Mouse (Mus musculus) hindbrain, embryonic 12.5 days (tissue): Measurements from ENCODE around the gene Arhgef7. TPM values are rescaled to one million over a fixed set of nuclear protein-coding genes. Genes with fewer than 3 reads are reported as not detected.
A peak's percentile ranks its signal among the peaks of the same experiment; 100 is the strongest.

Source experiments
- ATAC-seq: fragments of 200-750 bp; cut with Nextera tagmentation; 2 replicates; pipeline ENCODE4 v1.8.0; 2017; ENCODE audit warnings: moderate TSS enrichment; ENCODE audit not compliant: low FRiP score
- H3K27ac ChIP-seq: fragments of 300-500 bp; sonication (generic); 2 replicates; pipeline ENCODE4 v1.5.1; 2016; ENCODE audit warnings: mild to moderate bottlenecking
- H3K27me3 ChIP-seq: fragments of 300-500 bp; sonication (generic); 2 replicates; pipeline ENCODE4 v1.6.1; 2016; ENCODE audit warnings: mild to moderate bottlenecking
- H3K36me3 ChIP-seq: fragments of 300-500 bp; sonication (generic); 2 replicates; pipeline ENCODE4 v1.6.1; 2016; ENCODE audit warnings: mild to moderate bottlenecking
- H3K4me1 ChIP-seq: fragments of 300-500 bp; sonication (generic); 2 replicates; pipeline ENCODE4 v1.6.1; 2016
- H3K4me2 ChIP-seq: fragments of 300-500 bp; sonication (generic); replicated peaks from 2 replicates; pipeline ENCODE4 v1.6.1; 2016; ENCODE audit warnings: mild to moderate bottlenecking
- H3K4me3 ChIP-seq: fragments of 300-500 bp; sonication (generic); 2 replicates; pipeline ENCODE4 v1.5.1; 2016; ENCODE audit warnings: mild to moderate bottlenecking
- H3K9ac ChIP-seq: fragments of 300-500 bp; sonication (generic); 2 replicates; pipeline ENCODE4 v1.6.1; 2016; ENCODE audit warnings: mild to moderate bottlenecking, moderate library complexity
- H3K9me3 ChIP-seq: fragments of 300-500 bp; sonication (generic); replicated peaks from 2 replicates; pipeline ENCODE4 v1.6.1; 2016; ENCODE audit warnings: mild to moderate bottlenecking
- WGBS: fragments of 180-500 bp; shearing (Covaris S2); methylation state at CpG from one replicate; pipeline ENCODE4 v1.1.7; 2016; 5-methylcytosine and 5-hydroxymethylcytosine counted together
- polyA plus RNA-seq: library from polyadenylated mRNA; unstranded; fragments of >200 nt; fragmentation: Nextera tagmentation; extraction: Ambion mirVana; gene quantifications from 2 replicates; pipeline ENCODE4 v1.2.1, GENCODE M21; 2016

The Arhgef7 gene
- polyA plus RNA-seq: 73.9 and 85.1 TPM in 2 replicates

DNA sequence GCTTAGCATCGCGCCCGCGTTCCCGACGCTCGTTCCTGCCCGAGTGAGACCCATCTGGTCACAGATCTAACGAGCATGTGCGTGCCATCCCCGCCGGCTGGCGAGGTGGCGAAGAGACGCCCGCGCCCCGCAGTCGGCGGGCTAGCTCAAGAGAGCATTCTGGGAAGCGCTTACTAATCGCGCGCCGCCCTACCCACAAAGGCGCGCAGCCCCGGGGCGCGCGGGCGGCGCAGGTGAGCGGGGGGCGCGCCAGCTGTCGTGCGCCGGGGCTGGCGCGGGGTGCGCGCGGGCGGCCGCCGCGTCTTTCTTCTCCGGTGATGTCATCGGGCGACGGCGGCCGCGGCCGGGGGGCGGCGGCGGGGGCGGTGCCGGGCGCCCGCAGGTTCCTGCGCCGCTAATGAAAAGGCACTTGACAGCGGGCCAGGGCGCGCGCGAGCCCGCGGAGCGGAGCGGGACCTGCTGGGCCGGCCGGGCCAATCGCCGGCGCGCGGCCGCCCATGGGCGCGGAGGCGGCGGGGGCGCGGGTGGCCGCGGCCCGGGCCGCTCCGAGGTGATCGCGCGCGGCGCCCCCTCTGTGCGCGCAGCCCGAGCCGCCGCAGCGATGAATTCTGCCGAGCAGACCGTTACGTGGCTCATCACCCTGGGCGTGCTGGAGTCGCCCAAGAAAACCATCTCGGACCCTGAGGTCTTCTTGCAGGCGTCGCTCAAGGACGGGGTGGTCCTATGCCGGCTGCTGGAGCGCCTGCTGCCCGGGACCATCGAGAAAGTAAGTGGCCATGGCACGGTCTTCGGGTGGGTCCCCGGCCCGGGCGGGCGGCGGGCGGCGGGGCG lies at the start of gene Arhgef7:
Gene Arhgef7 (plus strand): TSS at position 71 of the 831 bp plus-strand sequence.
- Histone ChIP-seq H3K27ac (peak within 1 kb of the TSS; percentile 99), H3K9ac (peak within 1 kb of the TSS; percentile 91), H3K4me1 (peaks cover 22% of the 10 kb centered on the region), H3K4me3 (peak within 1 kb of the TSS; percentile 72), H3K27me3 (peaks cover 15% of the 10 kb centered on the region), H3K9me3 (no peaks in the 10 kb centered on the region), H3K4me2 (peak within 1 kb of the TSS; percentile 77), H3K36me3 (peaks cover 5% of the 10 kb centered on the region; the same call in 1 of the 2 replicates)
- under 1% methylated on average over 96 of the region's 127 CpGs for WGBS
- ATAC-seq: peak; percentile 90

- H3K9me3 ChIP-seq: no peaks in the 10 kb centered on the region
- no peaks in the 10 kb centered on the region for H3K27me3 ChIP-seq
- no peak overlapping the region for H3K27ac ChIP-seq
- no peak overlapping the region for H3K9ac ChIP-seq
- 86% methylated on average over 7 of the region's 7 CpGs for WGBS
- no peak overlapping the region for H3K4me3 ChIP-seq
- H3K36me3 ChIP-seq: no peaks in the 10 kb centered on the region
- no peak overlapping the region for H3K4me2 ChIP-seq
- H3K4me1 ChIP-seq: no peaks in the 10 kb centered on the region
- no peak for ATAC-seq
Observed at GRCm38 (mm10) chr8:11684558-11684957, 43.0 kb upstream of the Arhgef7 start.

DNA sequence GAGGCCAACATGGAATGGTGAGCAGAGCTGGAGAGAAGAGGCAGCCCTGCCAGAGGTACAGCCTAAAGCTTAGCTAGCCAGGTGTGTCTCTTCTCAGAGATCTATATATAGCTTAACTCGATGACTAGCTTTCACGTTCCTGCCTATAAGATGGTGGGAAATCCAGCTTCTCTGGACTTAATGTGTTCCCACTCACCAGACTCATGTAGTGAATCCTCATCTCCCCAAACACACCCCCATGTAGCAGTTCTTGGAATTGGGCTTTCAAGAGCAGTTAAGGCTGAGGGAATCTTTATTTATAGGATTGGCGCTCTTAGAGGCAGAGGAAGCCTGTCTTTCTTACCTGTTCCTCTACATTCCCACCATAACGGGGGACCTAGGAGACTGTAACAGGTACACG lies 40.3 kb upstream of the Arhgef7 start:
- Histone ChIP-seq H3K4me1 (no peaks in the 10 kb centered on the region), H3K9me3 (no peaks in the 10 kb centered on the region), H3K27me3 (no peaks in the 10 kb centered on the region), H3K4me2 (no peak overlapping the region), H3K27ac (no peak overlapping the region), H3K9ac (no peak overlapping the region), H3K4me3 (no peak overlapping the region), H3K36me3 (no peaks in the 10 kb centered on the region)
- 91% methylated on average over 5 of the region's 5 CpGs for WGBS
- ATAC-seq: no peak

- 60% methylated on average over 7 of the region's 7 CpGs for WGBS
- Histone ChIP-seq H3K4me3 (no peak overlapping the region), H3K4me2 (no peak overlapping the region), H3K9me3 (no peaks in the 10 kb centered on the region), H3K27me3 (no peaks in the 10 kb centered on the region), H3K27ac (no peak overlapping the region), H3K4me1 (no peaks in the 10 kb centered on the region), H3K9ac (no peak overlapping the region), H3K36me3 (no peaks in the 10 kb centered on the region)
- no peak for ATAC-seq
Observed at GRCm38 (mm10) chr8:11689945-11690344, 37.6 kb upstream of the Arhgef7 start.

GRCm38 (mm10) chr8:11691284-11691683 lies 36.2 kb upstream of the Arhgef7 start:
- no peak overlapping the region for H3K4me3 ChIP-seq
- WGBS: 91% methylated on average over 6 of the region's 6 CpGs
- no peak for ATAC-seq

DNA sequence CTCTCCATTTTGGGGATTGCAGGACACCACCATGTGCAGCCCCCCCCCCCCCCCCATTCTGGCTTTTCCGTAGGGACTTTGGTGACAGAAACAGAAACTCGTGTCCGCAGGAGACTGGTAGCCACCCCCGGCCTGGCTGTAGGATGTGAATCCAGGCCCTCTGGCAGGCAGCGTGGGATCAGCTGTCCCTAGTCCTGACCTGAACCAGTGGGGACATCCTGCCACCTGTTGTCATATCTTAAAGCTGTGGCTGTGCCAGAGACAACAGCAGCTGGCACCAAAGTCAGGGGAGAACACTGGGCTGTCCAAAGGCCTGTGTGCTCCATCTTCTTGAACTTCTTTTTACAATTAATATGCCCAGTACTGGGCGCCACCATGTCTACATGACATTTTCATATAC lies 35.8 kb upstream of the Arhgef7 start:
- Histone ChIP-seq H3K9ac (no peak overlapping the region), H3K27ac (no peak overlapping the region), H3K36me3 (no peaks in the 10 kb centered on the region), H3K9me3 (no peaks in the 10 kb centered on the region), H3K4me1 (no peaks in the 10 kb centered on the region), H3K4me3 (no peak overlapping the region), H3K4me2 (no peak overlapping the region), H3K27me3 (no peaks in the 10 kb centered on the region)
- WGBS: 90% methylated on average over 6 of the region's 6 CpGs
- ATAC-seq: no peak

More at GRCm38 (mm10) chr8:11691284-11691683, 36.2 kb upstream of the Arhgef7 start:
- no peak overlapping the region for H3K27ac ChIP-seq
- no peaks in the 10 kb centered on the region for H3K27me3 ChIP-seq
- H3K9ac ChIP-seq: no peak overlapping the region
- no peaks in the 10 kb centered on the region for H3K36me3 ChIP-seq
- H3K4me1 ChIP-seq: no peaks in the 10 kb centered on the region
- H3K9me3 ChIP-seq: no peaks in the 10 kb centered on the region
- no peak overlapping the region for H3K4me2 ChIP-seq

- WGBS: 86% methylated on average over 1 of the region's 1 CpGs
- H3K36me3 ChIP-seq: no peaks in the 10 kb centered on the region
- H3K4me1 ChIP-seq: no peaks in the 10 kb centered on the region
- no peak for ATAC-seq
- no peaks in the 10 kb centered on the region for H3K27me3 ChIP-seq
- no peak overlapping the region for H3K27ac ChIP-seq
- H3K4me2 ChIP-seq: no peak overlapping the region
- no peak overlapping the region for H3K9ac ChIP-seq
- no peaks in the 10 kb centered on the region for H3K9me3 ChIP-seq
- no peak overlapping the region for H3K4me3 ChIP-seq
Observed at GRCm38 (mm10) chr8:11692455-11692854, 35.1 kb upstream of the Arhgef7 start.

DNA sequence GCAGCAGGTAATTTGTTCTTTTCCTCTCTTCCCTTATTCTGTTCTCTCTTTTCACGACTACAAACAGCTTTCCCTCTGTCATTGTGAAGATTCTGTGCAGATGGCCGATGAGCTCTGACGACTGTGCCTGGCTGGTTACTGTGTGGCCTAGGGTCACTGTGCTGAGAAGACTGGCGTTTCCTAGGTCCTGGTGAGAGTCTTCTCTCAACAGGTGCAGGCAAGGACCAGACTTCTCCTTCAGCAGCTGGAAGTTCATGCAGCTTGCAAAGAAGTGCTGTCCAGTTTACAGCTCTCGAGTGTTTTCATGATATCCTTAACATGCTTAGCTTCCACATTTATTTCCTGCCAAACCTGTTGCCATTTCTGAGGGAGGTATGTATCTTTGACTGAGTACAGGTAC lies 33.5 kb upstream of the Arhgef7 start:
- Histone ChIP-seq H3K27ac (no peak overlapping the region), H3K4me1 (no peaks in the 10 kb centered on the region), H3K4me3 (no peak overlapping the region), H3K27me3 (peaks cover 3% of the 10 kb centered on the region; the same call in 1 of the 2 replicates), H3K4me2 (no peak overlapping the region), H3K36me3 (no peaks in the 10 kb centered on the region), H3K9ac (no peak overlapping the region), H3K9me3 (no peaks in the 10 kb centered on the region)
- WGBS: 79% methylated on average over 5 of the region's 5 CpGs
- no peak for ATAC-seq

DNA sequence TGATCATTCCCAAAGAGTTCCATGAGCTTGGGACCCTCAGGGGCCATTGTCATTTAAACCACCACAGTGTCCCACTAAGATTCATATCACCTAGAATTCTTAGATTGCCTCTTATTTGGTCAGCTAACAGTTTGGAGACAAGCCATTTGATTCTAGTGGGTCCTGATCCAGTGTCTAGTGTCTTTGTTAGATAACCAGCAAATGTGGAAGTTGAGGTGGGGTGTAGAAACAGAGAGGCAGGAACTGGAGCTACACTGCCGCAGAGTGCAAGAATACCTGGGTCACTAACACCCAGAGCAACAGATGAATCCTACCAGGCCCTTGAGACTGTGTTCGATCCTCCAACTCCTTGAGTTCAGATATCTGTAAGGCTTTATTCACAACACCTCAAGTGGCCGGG lies 31.3 kb upstream of the Arhgef7 start:
- Histone ChIP-seq H3K4me1 (no peaks in the 10 kb centered on the region), H3K9ac (no peak overlapping the region), H3K36me3 (no peaks in the 10 kb centered on the region), H3K27me3 (peaks cover 12% of the 10 kb centered on the region), H3K4me3 (no peak overlapping the region), H3K27ac (no peak overlapping the region), H3K4me2 (no peak overlapping the region), H3K9me3 (no peaks in the 10 kb centered on the region)
- WGBS: 94% methylated on average over 3 of the region's 3 CpGs
- no peak for ATAC-seq

- ATAC-seq: no peak
- Histone ChIP-seq H3K36me3 (no peaks in the 10 kb centered on the region), H3K27ac (no peak overlapping the region), H3K4me1 (no peaks in the 10 kb centered on the region), H3K4me2 (no peak overlapping the region), H3K9ac (no peak overlapping the region), H3K9me3 (no peaks in the 10 kb centered on the region), H3K27me3 (peaks cover 12% of the 10 kb centered on the region), H3K4me3 (no peak overlapping the region)
- 88% methylated on average over 7 of the region's 7 CpGs for WGBS
Observed at GRCm38 (mm10) chr8:11697467-11697866, 30.1 kb upstream of the Arhgef7 start.

DNA sequence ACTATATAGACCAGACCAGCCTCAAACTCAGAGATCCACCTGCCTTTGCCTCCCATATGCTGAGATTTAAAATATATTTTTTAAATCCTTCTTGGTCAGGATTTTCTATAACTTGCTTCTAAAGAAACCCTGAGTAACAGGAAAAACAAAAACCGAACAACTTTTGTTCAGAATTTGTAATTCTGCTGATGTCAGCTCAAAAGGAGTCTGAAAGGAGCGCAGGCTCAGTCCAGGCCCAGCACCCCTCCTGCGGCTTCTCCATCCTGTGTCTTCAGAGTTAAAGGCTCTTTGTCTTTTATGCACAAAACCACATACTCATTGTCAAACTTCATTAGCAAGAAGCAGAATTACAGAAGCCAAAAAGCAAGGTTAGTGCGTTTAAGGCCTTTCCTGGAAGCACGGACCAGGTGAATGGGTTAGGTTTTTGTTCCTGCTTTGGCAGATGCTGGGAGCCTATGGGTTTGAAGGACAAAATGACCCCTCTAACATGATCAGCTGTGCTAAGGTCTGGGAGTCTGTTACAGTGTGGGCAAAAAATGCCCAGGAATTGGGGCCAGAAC lies 28.0 kb upstream of the Arhgef7 start:
- Histone ChIP-seq H3K36me3 (no peaks in the 10 kb centered on the region), H3K9me3 (no peaks in the 10 kb centered on the region), H3K27me3 (peaks cover 12% of the 10 kb centered on the region), H3K4me3 (no peak overlapping the region), H3K9ac (no peak overlapping the region), H3K27ac (no peak overlapping the region), H3K4me1 (no peaks in the 10 kb centered on the region), H3K4me2 (no peak overlapping the region)
- no peak for ATAC-seq
- 76% methylated on average over 5 of the region's 5 CpGs for WGBS

DNA sequence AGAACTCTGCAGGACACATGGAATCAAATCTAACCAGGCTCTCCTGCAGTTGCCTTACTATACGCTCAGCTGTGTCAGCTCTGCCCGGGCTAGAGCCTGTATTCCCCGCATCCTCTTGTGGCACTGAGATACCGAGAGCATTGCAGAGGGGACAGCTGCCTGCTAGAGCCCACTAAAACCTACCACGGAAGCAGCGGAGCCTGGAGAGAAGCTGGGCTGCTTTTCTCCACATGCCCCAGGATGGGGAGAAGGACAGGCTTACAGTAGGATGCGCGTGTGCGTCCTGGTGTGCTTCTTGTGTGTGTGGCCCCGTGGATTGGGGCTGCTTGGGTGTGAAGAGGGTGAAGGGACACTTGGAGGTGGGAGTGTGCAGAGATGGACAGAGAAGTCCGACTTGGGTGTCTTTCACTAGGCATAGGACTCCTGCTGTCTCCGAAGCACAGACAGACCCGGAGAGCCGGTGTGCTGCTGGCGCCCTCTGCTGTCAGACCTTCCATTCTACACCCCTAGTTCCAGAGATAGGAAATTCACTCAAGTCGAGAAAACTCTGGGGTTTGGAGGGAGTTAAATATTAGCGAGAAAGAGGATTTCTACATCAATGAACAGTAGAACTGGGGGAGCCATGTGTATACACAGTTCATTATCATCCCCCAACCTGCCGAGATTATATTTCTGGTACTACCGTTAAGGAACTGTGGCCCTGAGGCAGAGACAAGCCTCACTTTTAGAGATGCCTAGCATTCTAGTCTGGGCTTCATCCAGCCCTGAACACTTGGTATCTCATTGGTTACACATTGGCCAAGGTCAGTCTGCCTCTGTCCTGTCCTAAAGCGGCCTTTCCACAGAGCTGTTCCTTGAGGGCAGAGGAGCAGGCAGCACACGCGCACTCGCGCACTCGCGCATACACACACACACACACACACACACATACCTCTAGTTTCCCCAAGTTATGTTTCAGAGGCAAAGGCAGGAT lies 27.2 kb upstream of the Arhgef7 start:
- Histone ChIP-seq H3K9me3 (no peaks in the 10 kb centered on the region), H3K4me3 (no peak overlapping the region), H3K4me2 (peak overlapping the region; percentile 39), H3K4me1 (no peaks in the 10 kb centered on the region), H3K9ac (0 out of 2 replicates have a peak overlapping the region, but pooled peaks have one; percentile 3), H3K27me3 (peaks cover 12% of the 10 kb centered on the region), H3K36me3 (no peaks in the 10 kb centered on the region), H3K27ac (no peak overlapping the region)
- 37% methylated on average over 26 of the region's 26 CpGs for WGBS
- ATAC-seq: peak; percentile 87
